Comparison of ENCODE assay signal across 8 mouse cellular contexts in genomic region chr7:44405346-44406014, GRCm38 (mm10). TPM values are rescaled to one million over a fixed set of nuclear protein-coding genes. Genes with fewer than 3 reads are reported as not detected.
DNase-seq lines count a peak whose midpoint lies in the region; ATAC-seq and TF ChIP-seq lines count a peak whose summit lies in the region.

No protein-coding gene starts in this region.

- peak; percentile 75 for ATAC-seq in Patski
- ATAC-seq in hindbrain, embryonic 12.5 days (ENCODE audit: low FRiP score) = peak; percentile 98

- DNase-seq in Patski (ENCODE audit: low read depth, low spot score) = peak; percentile 53
- DNase-seq in cerebellum, postnatal 10 days = peak; percentile 97 to 98
- peak; percentile 94 to 96 for DNase-seq in frontal cortex, postnatal 10 days (ENCODE audit: low spot score in 2 of 2)
- peak; percentile 90 to 99 for DNase-seq in layer of hippocampus, postnatal 14 days (ENCODE audit: low spot score in 2 of 2)
- peak; percentile 88 for DNase-seq in lung, postnatal 14 days
- peak; percentile 86 for DNase-seq in retina, adult 2 months (ENCODE audit: low read depth, low spot score)
- peak; percentile 76 to 84 for DNase-seq in thymus, postnatal 36 days

- H3K9ac ChIP-seq in hindbrain, embryonic 12.5 days = no peak overlapping the region

- CTCF ChIA-PET in Patski (lab: Charles Lee) = no interaction called here

- H3K4me1 ChIP-seq in hindbrain, embryonic 12.5 days = peaks cover 4% of the 10 kb centered on the region; the same call in 1 of the 2 replicates

- H3K4me2 ChIP-seq in hindbrain, embryonic 12.5 days (replicated peaks) = peak overlapping the region; percentile 63

- POLR2A ChIA-PET in Patski (lab: Charles Lee) = no interaction called here

- peak overlapping the region; percentile 35 for H3K4me3 ChIP-seq in hindbrain, embryonic 12.5 days

- TF ChIP-seq CTCF in Patski (IDR thresholded peaks at IDR 0.05) = no peak

- in situ Hi-C loops in Patski (cut with MboI; ENCODE audit: low pct_unique_long_range_greater_than_20kb) = no loop called here

- 1% methylated on average over 27 of the region's 27 CpGs for WGBS in hindbrain, embryonic 12.5 days

- peaks cover 8% of the 10 kb centered on the region for H3K27me3 ChIP-seq in Patski
- H3K27me3 ChIP-seq in hindbrain, embryonic 12.5 days = peaks cover 19% of the 10 kb centered on the region

- peak overlapping the region; percentile 84 for H3K27ac ChIP-seq in hindbrain, embryonic 12.5 days

- H3K36me3 ChIP-seq in hindbrain, embryonic 12.5 days = no peaks in the 10 kb centered on the region

- H3K9me3 ChIP-seq in hindbrain, embryonic 12.5 days (replicated peaks) = no peaks in the 10 kb centered on the region

RNA-seq across cellular contexts. Expression of gene 1700008O03Rik, which starts 19.9 kb away (rescaled TPM):
- 0.98 TPM for polyA plus RNA-seq in Patski (2021)
- 1.1 and 1.9 TPM in 2 replicates for polyA plus RNA-seq in hindbrain, embryonic 12.5 days (2016; fragmentation: Nextera tagmentation; extraction: Ambion mirVana)
- 1 to 10 TPM; 2.3 TPM for total RNA-seq in layer of hippocampus, postnatal 14 days (2021)

RNA-seq across cellular contexts. Expression of gene Syt3, which starts 21.6 kb away (rescaled TPM):
- 6.4 TPM for polyA plus RNA-seq in Patski (2021)
- polyA plus RNA-seq in hindbrain, embryonic 12.5 days (2016; fragmentation: Nextera tagmentation; extraction: Ambion mirVana) = 6.8 and 7.5 TPM in 2 replicates
- 10 to 100 TPM; 95.5 to 98.4 TPM for total RNA-seq in layer of hippocampus, postnatal 14 days (2021)

RNA-seq across cellular contexts. Expression of gene Lrrc4b, which starts 23.3 kb away (rescaled TPM):
- 0.03 TPM for polyA plus RNA-seq in Patski (2021)
- polyA plus RNA-seq in hindbrain, embryonic 12.5 days (2016; fragmentation: Nextera tagmentation; extraction: Ambion mirVana) = 12.6 and 12.7 TPM in 2 replicates
- total RNA-seq in layer of hippocampus, postnatal 14 days (2021) = 100 to 1,000 TPM; 299 to 301 TPM

RNA-seq across cellular contexts. Expression of gene Aspdh, which starts 59.7 kb away (rescaled TPM):
- not detected for polyA plus RNA-seq in Patski (2021)
- polyA plus RNA-seq in hindbrain, embryonic 12.5 days (2016; fragmentation: Nextera tagmentation; extraction: Ambion mirVana) = 1.3 and 3.9 TPM in 2 replicates
- 10 to 100 TPM; 15.0 to 15.4 TPM for total RNA-seq in layer of hippocampus, postnatal 14 days (2021)

Comparison
In these comparisons a context has a peak if more than half of its experiments do, and no peak if none do; other contexts are left out.
1. Peak in every context shown above with its lines: DNase-seq, ATAC-seq, H3K4me3 ChIP-seq and H3K27ac ChIP-seq.
2. RNA of gene Lrrc4b, which starts 23.3 kb away (polyA plus RNA-seq): 12.6 to 12.7 TPM in hindbrain, embryonic 12.5 days; 0.03 TPM in Patski (single experiment); every median in the first group is over 10 times any median in the second.